Mouse (Mus musculus) limb, embryonic 14.5 days (tissue): ENCODE data around the gene Rcor1. TPM values are rescaled to one million over a fixed set of nuclear protein-coding genes. Genes with fewer than 3 reads are reported as not detected.

Experiments
- ATAC-seq: fragments of 200-750 bp; cut with Nextera tagmentation; 2 replicates; pipeline ENCODE4 v1.8.0; 2017; ENCODE audit warnings: low read depth, moderate number of reproducible peaks, moderate TSS enrichment; ENCODE audit not compliant: low FRiP score
- DNase-seq: peaks from one replicate; pipeline ENCODE4 v3.0.0-alpha.2; 2015; ENCODE audit warnings: low spot score
- H3K27ac ChIP-seq: fragments of 300-500 bp; sonication (generic); replicated peaks from 2 replicates; pipeline ENCODE4 v1.5.1; 2014; ENCODE audit warnings: low read depth, mild to moderate bottlenecking, low read length, moderate library complexity, mixed read lengths
- H3K27me3 ChIP-seq: fragments of 300-500 bp; sonication (generic); 2 replicates; pipeline ENCODE4 v1.6.1; 2014; ENCODE audit warnings: low read length, mixed read lengths; ENCODE audit not compliant: control insufficient read depth, insufficient read depth
- H3K36me3 ChIP-seq: fragments of 300-500 bp; sonication (generic); 2 replicates; pipeline ENCODE4 v1.6.1; 2014; ENCODE audit warnings: mild to moderate bottlenecking, low read length, moderate library complexity, mixed read lengths; ENCODE audit not compliant: control insufficient read depth, insufficient read depth
- H3K4me1 ChIP-seq: fragments of 300-500 bp; sonication (generic); 2 replicates; pipeline ENCODE4 v1.6.1; 2014; ENCODE audit warnings: antibody characterized with exemption, low read length, mixed read lengths; ENCODE audit not compliant: control insufficient read depth, insufficient read depth
- H3K4me2 ChIP-seq: fragments of 300-500 bp; sonication (generic); replicated peaks from 2 replicates; pipeline ENCODE4 v1.6.1; 2014; ENCODE audit warnings: low read depth, mild to moderate bottlenecking, low read length, moderate library complexity; ENCODE audit not compliant: severe bottlenecking
- H3K4me3 ChIP-seq: fragments of 300-500 bp; sonication (generic); replicated peaks from 2 replicates; pipeline ENCODE4 v1.5.1; 2014; ENCODE audit warnings: low read length
- H3K9ac ChIP-seq: fragments of 300-500 bp; sonication (generic); 2 replicates; pipeline ENCODE4 v1.6.1; 2014; ENCODE audit warnings: mild to moderate bottlenecking, low read depth, low read length, moderate library complexity; ENCODE audit not compliant: severe bottlenecking
- H3K9me3 ChIP-seq: fragments of 300-500 bp; sonication (generic); 2 replicates; pipeline ENCODE4 v1.6.1; 2016; ENCODE audit warnings: low read length; ENCODE audit not compliant: control insufficient read depth
- POLR2A ChIP-seq: fragments of 200-500 bp; IDR thresholded peaks from 2 replicates; pipeline ENCODE4 v1.8.0; 2012; ENCODE audit warnings: inconsistent platforms, mild to moderate bottlenecking, moderate library complexity, borderline replicate concordance; ENCODE audit not compliant: insufficient read depth, insufficient read length; ENCODE audit errors: extremely low read depth
- WGBS: fragments of 180-500 bp; shearing (Covaris S2); extraction: QIAGEN DNeasy Blood & Tissue Kit; methylation state at CpG from one replicate; pipeline ENCODE4 v1.1.7; 2014; 5-methylcytosine and 5-hydroxymethylcytosine counted together
- polyA plus RNA-seq, 2 experiments: library from polyadenylated mRNA; depleted of rRNA in 1 of 2; stranded (reverse) in 1 of 2; unstranded in 1 of 2; fragments of >200 nt; fragmentation: Nextera tagmentation in 1 of 2; extraction: Ambion mirVana in 1 of 2; gene quantifications; 2 replicates each; pipeline versions ENCODE4 v1.2.1 to v1.2.3; 2012 to 2014

Rcor1 gene
- polyA plus RNA-seq, 2 experiments = 17.7 to 29.4 TPM

GRCm38 (mm10) chr12:111143509-111144063, 104.4 kb downstream of the Rcor1 start:
- H3K27me3 ChIP-seq = no peaks in the 10 kb centered on the region
- ATAC-seq = peak; percentile 51
- H3K4me3 ChIP-seq = no peak overlapping the region
- DNase-seq = peak; percentile 56
- TF ChIP-seq POLR2A = no peak
- peak overlapping the region; percentile 21; the same call in 1 of the 2 replicates for H3K9ac ChIP-seq
- H3K27ac ChIP-seq = peak overlapping the region; percentile 26; the same call in 1 of the 2 replicates
- H3K36me3 ChIP-seq = no peaks in the 10 kb centered on the region
- H3K9me3 ChIP-seq = no peaks in the 10 kb centered on the region
- H3K4me1 ChIP-seq = peaks cover 18% of the 10 kb centered on the region
- H3K4me2 ChIP-seq = peak overlapping the region; percentile 22; the same call in 1 of the 2 replicates
- 50% methylated on average over 13 of the region's 16 CpGs for WGBS

- Histone ChIP-seq H3K27ac (no peak overlapping the region), H3K27me3 (no peaks in the 10 kb centered on the region), H3K9ac (no peak overlapping the region), H3K4me1 (peaks cover 18% of the 10 kb centered on the region), H3K36me3 (no peaks in the 10 kb centered on the region), H3K9me3 (no peaks in the 10 kb centered on the region), H3K4me3 (no peak overlapping the region), H3K4me2 (no peak overlapping the region)
- ATAC-seq (no peak), DNase-seq (no peak)
- WGBS = 97% methylated on average over 2 of the region's 2 CpGs
- TF ChIP-seq POLR2A = no peak
These were observed 105.4 kb downstream of the Rcor1 start for GRCm38 (mm10) chr12:111144598-111144997.

- 46% methylated on average over 9 of the region's 9 CpGs for WGBS
- H3K27me3 ChIP-seq = no peaks in the 10 kb centered on the region
- H3K9ac ChIP-seq = no peak overlapping the region
- H3K9me3 ChIP-seq = no peaks in the 10 kb centered on the region
- no peak for DNase-seq
- no peak for TF ChIP-seq POLR2A
- H3K4me2 ChIP-seq = no peak overlapping the region
- no peak overlapping the region for H3K27ac ChIP-seq
- no peak for ATAC-seq
- H3K4me3 ChIP-seq = no peak overlapping the region
- no peaks in the 10 kb centered on the region for H3K36me3 ChIP-seq
- H3K4me1 ChIP-seq = peaks cover 20% of the 10 kb centered on the region
These were observed 106.1 kb downstream of the Rcor1 start for GRCm38 (mm10) chr12:111145269-111145668.

GRCm38 (mm10) chr12:111149495-111150235, 110.5 kb downstream of the Rcor1 start:
- WGBS = 63% methylated on average over 17 of the region's 17 CpGs
- DNase-seq (no peak), ATAC-seq (0 out of 2 replicates have a peak, but pooled peaks have one; percentile 12)
- no peaks in the 10 kb centered on the region for H3K36me3 ChIP-seq
- no peak overlapping the region for H3K27ac ChIP-seq
- H3K4me3 ChIP-seq = no peak overlapping the region
- no peaks in the 10 kb centered on the region for H3K27me3 ChIP-seq
- no peak overlapping the region for H3K4me2 ChIP-seq
- H3K9me3 ChIP-seq = no peaks in the 10 kb centered on the region
- peaks cover 19% of the 10 kb centered on the region for H3K4me1 ChIP-seq
- H3K9ac ChIP-seq = no peak overlapping the region
- no peak for TF ChIP-seq POLR2A

GRCm38 (mm10) chr12:111150236-111150596, 111.1 kb downstream of the Rcor1 start:
- no peaks in the 10 kb centered on the region for H3K9me3 ChIP-seq
- 7% methylated on average over 6 of the region's 6 CpGs for WGBS
- H3K9ac ChIP-seq = no peak overlapping the region
- H3K4me2 ChIP-seq = no peak overlapping the region
- H3K27me3 ChIP-seq = no peaks in the 10 kb centered on the region
- DNase-seq (no peak), ATAC-seq (0 out of 2 replicates have a peak, but pooled peaks have one; percentile 44)
- H3K4me3 ChIP-seq = no peak overlapping the region
- no peak for TF ChIP-seq POLR2A
- H3K27ac ChIP-seq = no peak overlapping the region
- H3K4me1 ChIP-seq = peaks cover 17% of the 10 kb centered on the region
- H3K36me3 ChIP-seq = no peaks in the 10 kb centered on the region
